Mouse (Mus musculus) heart, embryonic 16.5 days (tissue): ENCODE measurements around the gene Zfp706. TPM values are rescaled to one million over a fixed set of nuclear protein-coding genes. Genes with fewer than 3 reads are reported as not detected.

Experiments
- ATAC-seq: fragments of 200-750 bp; cut with Nextera tagmentation; replicated peaks from 2 replicates; pipeline ENCODE4 v1.8.0; 2017; ENCODE audit warnings: moderate number of reproducible peaks; ENCODE audit not compliant: insufficient read depth, low FRiP score; ENCODE audit errors: extremely low read depth
- H3K27ac ChIP-seq: fragments of 300-500 bp; sonication (generic); 2 replicates; pipeline ENCODE4 v1.5.1; 2014; ENCODE audit warnings: mild to moderate bottlenecking, low read length, control low read depth, moderate library complexity
- H3K27me3 ChIP-seq: fragments of 300-500 bp; sonication (generic); 2 replicates; pipeline ENCODE4 v1.6.1; 2014; ENCODE audit warnings: low read length, mixed read lengths; ENCODE audit not compliant: control insufficient read depth, insufficient read depth
- H3K36me3 ChIP-seq: fragments of 300-500 bp; sonication (generic); 2 replicates; pipeline ENCODE4 v1.6.1; 2014; ENCODE audit not compliant: control insufficient read depth, insufficient read depth
- H3K4me1 ChIP-seq: fragments of 300-500 bp; sonication (generic); 2 replicates; pipeline ENCODE4 v1.6.1; 2014; ENCODE audit warnings: low read length, mixed read lengths; ENCODE audit not compliant: control insufficient read depth, insufficient read depth
- H3K4me2 ChIP-seq: fragments of 300-500 bp; sonication (generic); 2 replicates; pipeline ENCODE4 v1.6.1; 2014; ENCODE audit warnings: low read depth, mild to moderate bottlenecking, control low read depth, low read length
- H3K4me3 ChIP-seq: fragments of 300-500 bp; sonication (generic); 2 replicates; pipeline ENCODE4 v1.5.1; 2014; ENCODE audit warnings: mild to moderate bottlenecking, control low read depth, low read length
- H3K9ac ChIP-seq: fragments of 300-500 bp; sonication (generic); 2 replicates; pipeline ENCODE4 v1.6.1; 2014; ENCODE audit warnings: low read length, control low read depth
- H3K9me3 ChIP-seq: fragments of 300-500 bp; sonication (generic); replicated peaks from 2 replicates; pipeline ENCODE4 v1.6.1; 2016; ENCODE audit warnings: low read length; ENCODE audit not compliant: control insufficient read depth
- WGBS: fragments of 180-500 bp; shearing (Covaris S2); extraction: QIAGEN DNeasy Blood & Tissue Kit; methylation state at CpG from one replicate; pipeline ENCODE4 v1.1.7; 2014; 5-methylcytosine and 5-hydroxymethylcytosine counted together
- polyA plus RNA-seq: library from polyadenylated mRNA; unstranded; fragments of >200 nt; fragmentation: Nextera tagmentation; extraction: Ambion mirVana; gene quantifications from 2 replicates; pipeline ENCODE4 v1.2.1, GENCODE M21; 2015

Gene Zfp706
- polyA plus RNA-seq, 1 experiment from 2014 or later = 448 TPM

GRCm38 (mm10) chr15:36987211-36987877 lies 20.2 kb downstream of the Zfp706 start:
- ATAC-seq = peak; percentile 87
- 30% methylated on average over 6 of the region's 6 CpGs for WGBS
- peak overlapping the region; percentile 96 for H3K27ac ChIP-seq
- peak overlapping the region; percentile 16 for H3K4me3 ChIP-seq
- 0 out of 2 replicates have a peak, but pooled peaks cover 2% of the 10 kb centered on the region for H3K36me3 ChIP-seq
- peaks cover 57% of the 10 kb centered on the region for H3K4me1 ChIP-seq
- peak overlapping the region; percentile 60 for H3K4me2 ChIP-seq
- peak overlapping the region; percentile 72 for H3K9ac ChIP-seq
- H3K9me3 ChIP-seq = no peaks in the 10 kb centered on the region
- no peaks in the 10 kb centered on the region for H3K27me3 ChIP-seq

DNA sequence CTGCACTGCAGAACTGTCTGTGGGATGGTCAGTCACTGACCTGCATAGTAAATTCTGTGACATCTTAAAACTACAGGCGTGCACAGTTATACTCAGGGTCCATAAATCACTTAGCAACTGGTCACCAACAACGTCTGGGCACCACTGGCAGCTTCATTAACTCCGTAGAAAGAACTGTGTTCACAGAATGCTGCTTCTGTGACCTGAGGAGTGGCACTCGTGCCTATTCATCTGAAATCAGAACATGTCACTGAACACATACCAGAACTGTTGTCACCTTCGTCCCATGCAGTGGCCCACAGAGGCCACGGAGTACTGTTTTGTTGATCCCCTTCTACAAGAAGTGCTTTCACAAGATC lies 22.0 kb downstream of the Zfp706 start:
- Histone ChIP-seq H3K27ac (peak overlapping the region; percentile 96), H3K4me3 (no peak overlapping the region), H3K9ac (peak overlapping the region; percentile 7; the same call in 1 of the 2 replicates), H3K27me3 (no peaks in the 10 kb centered on the region), H3K4me1 (peaks cover 53% of the 10 kb centered on the region), H3K36me3 (no peaks in the 10 kb centered on the region), H3K4me2 (no peak overlapping the region), H3K9me3 (no peaks in the 10 kb centered on the region)
- peak; percentile 46 for ATAC-seq
- WGBS = 38% methylated on average over 6 of the region's 6 CpGs

DNA sequence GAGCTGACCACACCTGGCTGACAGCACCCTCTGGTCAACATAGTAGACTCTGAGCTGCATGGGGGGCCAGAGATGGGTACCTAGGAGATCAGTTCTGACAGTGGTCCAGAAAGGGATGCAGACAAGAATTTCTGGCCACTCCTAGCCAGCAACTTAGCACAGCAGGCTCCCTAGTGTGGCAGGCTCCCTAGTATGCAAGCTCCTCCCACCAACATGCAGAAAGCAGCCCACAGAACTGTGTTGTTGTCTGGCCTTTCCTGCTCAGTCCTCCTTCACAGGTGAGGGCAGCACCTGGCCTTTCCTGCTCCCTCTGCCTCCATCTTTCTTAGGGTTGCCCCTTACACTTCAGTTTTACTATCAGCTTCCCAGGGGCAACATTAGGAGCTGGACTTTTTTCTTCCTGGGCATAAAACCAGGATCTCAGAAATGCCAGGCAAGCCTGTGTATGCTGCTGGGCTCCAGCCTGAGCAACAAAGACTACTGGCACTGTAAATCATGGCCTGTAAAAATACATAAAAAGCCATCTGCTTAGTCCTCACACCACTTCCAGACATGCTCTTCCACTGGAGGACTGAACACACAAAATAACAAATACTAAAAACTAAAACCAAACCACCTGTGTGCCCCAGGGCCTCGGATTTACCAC lies 22.5 kb downstream of the Zfp706 start:
- Histone ChIP-seq H3K9ac (peak overlapping the region; percentile 42; the same call in 1 of the 2 replicates), H3K9me3 (no peaks in the 10 kb centered on the region), H3K4me1 (peaks cover 57% of the 10 kb centered on the region), H3K27me3 (no peaks in the 10 kb centered on the region), H3K36me3 (no peaks in the 10 kb centered on the region), H3K4me2 (no peak overlapping the region), H3K4me3 (no peak overlapping the region), H3K27ac (peak overlapping the region; percentile 96)
- ATAC-seq = no peak
- 50% methylated on average over 1 of the region's 1 CpGs for WGBS

- Histone ChIP-seq H3K27ac (no peak overlapping the region), H3K4me2 (no peak overlapping the region), H3K9ac (no peak overlapping the region), H3K27me3 (no peaks in the 10 kb centered on the region), H3K4me1 (peaks cover 53% of the 10 kb centered on the region), H3K9me3 (no peaks in the 10 kb centered on the region), H3K36me3 (no peaks in the 10 kb centered on the region), H3K4me3 (no peak overlapping the region)
- ATAC-seq = no peak
- WGBS = 79% methylated on average over 3 of the region's 3 CpGs
These were observed 24.1 kb downstream of the Zfp706 start for GRCm38 (mm10) chr15:36983455-36983854.

DNA sequence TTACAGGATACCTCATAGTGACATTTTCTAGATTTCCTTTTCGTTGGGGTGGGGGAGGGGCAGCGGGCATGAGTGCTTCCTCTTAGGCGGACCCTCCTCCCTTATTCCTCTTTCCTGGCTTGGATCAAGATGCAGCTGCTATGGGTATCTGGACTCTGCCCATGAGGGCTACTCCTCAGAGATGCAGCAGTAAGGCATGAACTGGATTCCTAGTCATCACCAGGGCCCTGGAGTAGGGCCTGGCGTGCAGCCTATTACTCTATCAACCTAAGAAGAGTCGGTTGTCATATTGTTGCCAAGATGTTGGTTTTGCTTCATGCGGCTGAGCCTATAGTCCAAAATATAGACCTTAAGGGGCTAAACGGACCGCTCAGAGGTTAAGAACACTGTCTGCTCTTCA lies 27.3 kb downstream of the Zfp706 start:
- Histone ChIP-seq H3K27ac (peak overlapping the region; percentile 8), H3K4me3 (peak overlapping the region; percentile 46), H3K4me2 (peak overlapping the region; percentile 63), H3K9me3 (no peaks in the 10 kb centered on the region), H3K4me1 (peaks cover 27% of the 10 kb centered on the region), H3K27me3 (no peaks in the 10 kb centered on the region), H3K36me3 (no peaks in the 10 kb centered on the region), H3K9ac (peak overlapping the region; percentile 64)
- ATAC-seq = no peak
- WGBS = 43% methylated on average over 8 of the region's 8 CpGs

GRCm38 (mm10) chr15:36979488-36980201 lies 27.9 kb downstream of the Zfp706 start:
- Histone ChIP-seq H3K27ac (peak overlapping the region; percentile 44), H3K36me3 (no peaks in the 10 kb centered on the region), H3K27me3 (no peaks in the 10 kb centered on the region), H3K4me2 (peak overlapping the region; percentile 63), H3K4me3 (peak overlapping the region; percentile 46), H3K9ac (peak overlapping the region; percentile 64), H3K9me3 (no peaks in the 10 kb centered on the region), H3K4me1 (peaks cover 24% of the 10 kb centered on the region)
- WGBS = 5% methylated on average over 20 of the region's 20 CpGs
- ATAC-seq = peak; percentile 81

- H3K9me3 ChIP-seq = no peaks in the 10 kb centered on the region
- peak overlapping the region; percentile 64 for H3K9ac ChIP-seq
- ATAC-seq = no peak
- no peaks in the 10 kb centered on the region for H3K36me3 ChIP-seq
- peaks cover 23% of the 10 kb centered on the region for H3K4me1 ChIP-seq
- H3K4me3 ChIP-seq = peak overlapping the region; percentile 46
- no peaks in the 10 kb centered on the region for H3K27me3 ChIP-seq
- 23% methylated on average over 5 of the region's 5 CpGs for WGBS
- peak overlapping the region; percentile 44 for H3K27ac ChIP-seq
- H3K4me2 ChIP-seq = peak overlapping the region; percentile 63
These were observed 28.4 kb downstream of the Zfp706 start for GRCm38 (mm10) chr15:36979159-36979487.

DNA sequence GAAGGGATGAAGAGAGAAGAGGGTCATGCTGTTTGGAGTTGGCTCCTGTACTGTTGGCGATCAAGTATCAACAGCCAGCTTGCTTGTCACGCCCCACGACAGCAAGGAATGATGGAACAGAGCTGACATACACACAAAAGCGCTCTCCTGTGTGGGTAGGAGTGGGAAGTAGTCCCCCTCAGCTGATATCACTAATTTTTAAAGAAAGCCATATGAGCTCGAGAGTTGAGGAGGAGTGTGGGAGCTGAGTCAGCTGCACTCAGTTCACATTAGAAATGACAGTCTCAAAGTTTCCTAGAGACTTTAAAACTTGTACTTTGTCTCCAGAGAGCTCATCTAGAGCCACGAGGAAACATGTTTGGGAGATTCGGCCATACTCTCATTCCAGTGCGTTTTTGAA lies 29.8 kb downstream of the Zfp706 start:
- no peak overlapping the region for H3K9ac ChIP-seq
- WGBS = 72% methylated on average over 8 of the region's 8 CpGs
- no peaks in the 10 kb centered on the region for H3K27me3 ChIP-seq
- peaks cover 28% of the 10 kb centered on the region for H3K4me1 ChIP-seq
- H3K27ac ChIP-seq = no peak overlapping the region
- H3K4me3 ChIP-seq = no peak overlapping the region
- no peak for ATAC-seq
- H3K9me3 ChIP-seq = no peaks in the 10 kb centered on the region
- H3K4me2 ChIP-seq = no peak overlapping the region
- H3K36me3 ChIP-seq = no peaks in the 10 kb centered on the region

DNA sequence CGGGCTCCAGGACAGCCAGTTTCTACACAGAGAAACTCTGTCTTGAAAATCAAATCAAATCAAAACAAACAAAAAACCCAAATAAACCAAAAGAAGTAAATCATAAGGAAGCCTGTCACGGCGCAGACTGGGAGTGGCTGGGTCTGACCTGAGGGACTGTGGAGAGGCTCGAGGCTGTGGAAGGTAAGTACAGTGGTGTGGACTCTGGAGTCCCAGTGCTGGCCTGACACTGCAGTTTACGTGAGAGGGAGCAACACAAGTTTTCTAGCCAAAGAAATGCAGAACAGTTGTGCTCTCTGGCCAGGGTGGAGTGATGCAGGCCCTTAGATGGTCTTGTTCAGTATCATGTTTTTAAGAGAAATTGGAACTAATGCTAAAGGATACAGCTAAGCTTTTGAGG lies 31.9 kb downstream of the Zfp706 start:
- H3K27ac ChIP-seq = no peak overlapping the region

More for the DNA sequence above, 31.9 kb downstream of the Zfp706 start:
- Histone ChIP-seq H3K9ac (no peak overlapping the region), H3K4me2 (no peak overlapping the region), H3K36me3 (no peaks in the 10 kb centered on the region), H3K4me1 (peaks cover 31% of the 10 kb centered on the region), H3K4me3 (no peak overlapping the region), H3K27me3 (no peaks in the 10 kb centered on the region), H3K9me3 (no peaks in the 10 kb centered on the region)
- no peak for ATAC-seq
- 80% methylated on average over 5 of the region's 5 CpGs for WGBS
